Mouse (Mus musculus) MEL (cell line): ENCODE measurements around the gene Skap2.

Experiments used
- BHLHE40 ChIP-seq: IDR thresholded peaks from 2 replicates; pipeline ENCODE4 v1.6.1; 2012; ENCODE audit warnings: low read depth, mild to moderate bottlenecking, inconsistent platforms, low read length, improper control_type of control experiment, borderline replicate concordance
- ELF1 ChIP-seq: IDR thresholded peaks from 2 replicates; pipeline ENCODE4 v1.6.1; 2014; ENCODE audit warnings: low read depth, mild to moderate bottlenecking, inconsistent platforms, low read length, improper control_type of control experiment, moderate library complexity
- MAX ChIP-seq: IDR thresholded peaks from 2 replicates; pipeline ENCODE4 v1.6.1; 2011; ENCODE audit warnings: low read length, improper control_type of control experiment
- POLR2A ChIP-seq, 2 experiments: IDR thresholded peaks; 2 replicates each; pipeline ENCODE4 v1.6.1; 2011 to 2012; ENCODE audit warnings: low read length in 2 of 2, mild to moderate bottlenecking in 2 of 2, control low read depth in 1 of 2, improper control_type of control experiment in 1 of 2, low read depth in 1 of 2, moderate library complexity in 1 of 2; ENCODE audit not compliant: control insufficient read depth in 1 of 2, insufficient read depth in 1 of 2, poor library complexity in 1 of 2
- TCF12 ChIP-seq: IDR thresholded peaks from 2 replicates; pipeline ENCODE4 v1.6.1; 2014; ENCODE audit warnings: low read depth, mild to moderate bottlenecking, inconsistent platforms, low read length, improper control_type of control experiment, moderate library complexity

DNA sequence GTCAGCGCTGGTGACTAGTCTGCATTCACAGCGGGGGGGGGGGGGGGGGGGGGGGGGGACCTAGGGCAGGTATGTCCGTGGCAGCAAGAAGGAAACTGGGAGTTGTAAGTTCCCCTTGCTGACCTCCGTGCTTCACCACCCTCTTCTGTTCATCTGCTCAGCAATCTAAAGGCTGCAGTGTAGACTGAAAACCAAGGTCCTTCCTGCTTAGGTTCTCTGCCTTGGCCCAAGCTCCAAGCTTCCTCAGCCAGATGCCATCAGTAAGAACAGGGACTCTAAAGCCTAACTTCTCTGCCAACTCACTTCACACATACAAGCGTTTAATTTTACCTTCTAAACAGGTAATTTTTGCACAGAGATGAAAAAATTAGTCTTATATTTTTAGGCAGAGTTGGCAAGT is 10.0 kb upstream of the Skap2 start:
- TF ChIP-seq BHLHE40 (no peak), POLR2A (IDR thresholded peaks at IDR 0.05; ENCODE audit: control insufficient read depth in 1 of 2, insufficient read depth in 1 of 2, low read depth in 1 of 2, low read length in 2 of 2, poor library complexity in 1 of 2) (no peak), MAX (no peak), TCF12 (no peak), ELF1 (no peak)
